Mouse (Mus musculus): ENCODE results near the gene Idh2.

GRCm38 (mm10) chr7:80052261-80052660, 62.9 kb downstream of the Idh2 start:
- TF ChIP-seq POLR2A (IDR thresholded peaks at IDR 0.05; ENCODE audit: control insufficient read depth, low read depth, low read length) (no peak), CTCF (IDR thresholded peaks at IDR 0.05; ENCODE audit: control insufficient read depth, insufficient read depth, insufficient replicate concordance, low read depth, low read length) (no peak)

Measured in testis, adult 2 months (tissue).